Mouse (Mus musculus): ENCODE measurements at regions not wholly inside any gene's neighbourhood (a gene's known extent, or its start where the extent isn't known, plus 50 kb on each side); places are given as distances from the start of the nearest gene placed in this dataset.

DNA sequence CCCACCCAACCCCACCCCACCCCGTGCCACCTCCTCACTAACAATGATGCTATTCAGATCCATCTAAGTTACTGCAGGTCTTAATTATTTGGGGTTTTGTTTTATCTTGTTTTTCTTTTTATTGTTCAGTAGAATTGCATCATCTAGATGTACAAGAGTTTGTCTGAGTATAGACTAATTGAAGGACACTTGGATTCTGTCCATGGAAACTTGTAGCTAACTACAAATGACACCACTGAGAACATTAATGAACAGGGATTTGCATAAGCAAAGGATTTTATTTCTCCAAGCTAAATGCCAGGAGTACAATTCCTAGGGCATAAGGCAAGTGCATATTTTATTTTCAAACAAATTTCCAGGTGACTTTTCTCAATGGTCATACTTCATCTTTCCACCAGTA, 318.4 kb upstream of the Slc7a11 start:
- DNase-seq (ENCODE audit: low read depth, low spot score) = no peak

DNA sequence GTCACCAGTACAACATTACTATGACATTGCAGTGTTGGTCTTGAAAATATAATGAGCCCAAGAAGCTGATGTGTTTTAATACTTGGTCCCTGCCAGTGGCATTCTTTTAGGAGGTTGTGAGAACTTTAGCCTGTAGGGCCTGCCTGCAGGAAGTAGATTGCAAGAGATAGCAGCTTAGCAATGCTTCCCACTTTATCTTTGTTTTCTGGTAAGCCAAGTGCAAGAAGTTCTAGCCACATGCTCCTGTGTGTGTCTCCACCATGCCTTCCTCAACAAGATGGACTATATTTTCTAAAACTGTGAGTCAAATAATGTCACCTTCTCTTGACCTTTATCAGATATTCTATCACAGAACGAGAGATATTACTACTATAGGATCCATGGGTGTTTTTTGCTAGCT, 314.7 kb upstream of the Slc7a11 start:
- no peak for DNase-seq (ENCODE audit: low read depth, low spot score)

DNA sequence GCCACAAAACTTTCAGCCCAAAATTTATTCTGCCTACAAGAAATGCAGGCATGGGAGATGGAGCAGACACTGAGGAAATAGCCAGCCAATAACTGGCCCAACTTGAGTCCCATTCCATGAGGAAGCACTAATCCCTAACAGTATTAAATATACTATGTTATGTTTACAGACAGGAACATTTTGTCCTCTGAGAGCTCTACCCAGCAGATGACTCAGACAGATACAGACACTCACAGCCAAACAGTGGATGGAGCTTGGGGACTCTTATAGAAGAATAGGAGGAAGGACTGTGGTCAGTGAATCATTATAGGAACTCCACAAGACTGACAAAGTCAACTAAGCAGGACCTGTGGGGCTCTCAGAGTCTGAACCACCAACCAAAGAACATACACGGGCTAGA, 293.8 kb upstream of the Slc7a11 start:
- no peak for DNase-seq (ENCODE audit: low read depth, low spot score)

DNA sequence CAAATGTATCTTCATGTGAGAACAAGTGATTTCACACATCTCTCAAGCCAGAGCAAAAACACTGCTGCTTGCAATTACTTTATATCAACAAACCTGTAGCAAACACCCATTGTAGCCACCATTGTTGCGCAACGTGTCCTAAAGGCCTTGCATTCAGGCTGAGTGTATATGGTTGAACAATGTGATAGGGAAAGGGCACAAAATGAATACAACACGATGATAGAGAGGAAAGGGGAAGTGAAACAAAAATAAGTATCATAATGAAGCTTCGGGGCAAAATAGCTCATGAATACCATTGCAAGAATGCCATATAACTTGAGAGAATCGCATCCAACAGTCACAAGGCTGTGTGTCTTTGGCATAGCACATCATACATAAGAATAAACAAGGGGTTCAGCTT, 275.6 kb upstream of the Slc7a11 start:
- peak; percentile 23 for DNase-seq (ENCODE audit: low read depth, low spot score)

DNA sequence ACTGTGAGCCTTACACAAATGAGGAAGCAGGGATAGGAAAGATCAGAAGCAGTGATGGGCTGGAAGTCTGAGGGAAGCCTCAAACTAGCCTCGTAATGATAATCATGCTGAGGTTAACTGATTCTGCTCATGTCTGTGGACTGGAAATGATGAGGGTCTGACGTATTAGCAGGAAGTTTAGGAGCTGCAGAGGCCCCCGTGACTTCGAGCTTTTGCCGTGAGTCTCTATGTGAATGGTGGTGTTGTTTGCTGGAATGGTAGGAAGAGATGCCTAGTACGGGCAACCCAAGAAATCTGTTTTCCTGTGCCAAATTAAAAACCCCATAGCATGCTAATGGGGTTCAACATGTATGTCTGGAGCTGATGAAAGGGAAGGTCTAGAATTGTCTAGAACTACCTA, 270.0 kb upstream of the Slc7a11 start:
- no peak for DNase-seq (ENCODE audit: low read depth, low spot score)

DNA sequence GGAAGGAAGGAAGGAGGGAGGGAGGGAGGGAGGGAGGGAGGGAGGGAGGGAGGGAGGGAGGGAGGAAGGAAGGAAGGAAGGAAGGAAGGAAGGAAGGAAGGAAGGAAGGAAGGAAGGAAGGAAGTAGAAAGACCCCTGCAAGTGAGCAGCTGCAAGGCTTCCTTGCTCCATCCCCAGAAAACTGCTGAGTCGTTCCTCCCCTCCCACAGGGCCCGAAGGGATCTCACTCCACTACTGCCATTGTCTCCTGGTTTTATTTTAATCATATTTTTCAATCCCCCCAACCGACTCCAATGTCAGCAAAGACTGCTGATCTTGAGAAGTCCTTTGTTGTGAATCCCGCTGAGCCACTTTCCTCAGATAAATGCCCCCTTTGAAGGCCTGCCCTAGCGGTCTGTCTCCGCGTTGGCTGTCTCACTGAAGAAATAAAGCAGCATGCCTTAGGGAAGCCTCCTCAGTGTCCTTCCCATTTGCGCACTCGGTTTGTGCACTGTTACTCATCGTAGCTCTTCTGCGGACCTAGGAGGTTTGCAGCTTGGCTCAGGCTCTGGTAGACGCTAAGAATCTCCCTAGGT, 266.1 kb upstream of the Slc7a11 start:
- DNase-seq (ENCODE audit: low read depth, low spot score) = no peak

DNA sequence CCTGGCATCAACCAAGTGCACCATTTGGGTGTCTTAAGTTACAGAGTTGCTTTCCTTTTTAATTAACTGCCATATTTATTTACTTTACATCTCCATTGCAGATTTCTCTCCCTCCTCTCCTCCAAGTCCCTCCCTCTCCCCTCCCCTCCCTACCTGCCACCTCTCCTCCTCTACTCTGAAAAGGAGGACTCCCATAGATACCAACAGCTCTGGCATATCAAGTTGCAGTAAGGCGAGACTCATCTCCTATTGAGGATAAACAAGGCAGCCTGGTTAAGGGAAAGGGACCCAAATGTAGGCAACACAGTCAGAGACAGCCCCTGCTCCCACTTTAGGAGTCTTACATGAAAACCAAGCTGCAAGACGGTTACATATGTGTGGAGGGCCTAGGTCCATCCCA, 263.3 kb upstream of the Slc7a11 start:
- no peak for DNase-seq (ENCODE audit: low read depth, low spot score)

DNA sequence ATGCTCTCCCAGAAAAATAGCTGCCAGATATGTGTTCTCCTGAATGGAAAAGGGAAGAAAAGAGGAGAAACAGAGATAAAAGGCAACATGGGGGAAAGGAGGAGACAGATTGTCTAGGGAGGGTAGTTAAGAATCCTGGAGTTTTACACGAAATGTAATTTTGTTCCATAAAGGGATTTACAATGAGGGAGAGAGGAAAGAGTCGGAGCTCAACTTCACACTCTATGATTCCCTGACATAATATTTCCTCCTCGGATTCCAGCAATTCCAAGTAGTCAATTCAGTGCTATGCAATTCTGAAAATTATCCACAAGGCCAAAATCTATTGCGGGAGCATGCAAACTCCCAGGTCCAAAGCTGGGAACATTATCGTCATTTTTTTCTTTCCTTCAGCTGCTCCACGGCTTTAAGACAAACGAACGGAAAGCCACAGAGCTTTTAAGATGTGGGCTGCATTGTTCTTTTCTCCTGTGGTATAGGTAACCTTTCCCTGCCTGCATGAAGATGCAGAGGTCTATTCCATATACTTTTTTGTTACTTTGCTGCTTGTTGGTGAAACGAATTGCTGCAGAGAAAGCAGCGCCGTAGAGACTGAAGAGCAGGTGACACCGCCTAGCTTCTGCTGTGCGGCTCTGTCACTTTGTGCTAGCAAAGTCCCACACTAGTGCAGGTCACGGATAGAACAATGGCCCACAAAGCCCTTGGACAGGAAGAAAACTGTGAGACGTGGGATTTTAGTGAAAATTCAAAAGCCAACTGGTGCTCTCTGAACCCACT, 251.7 kb upstream of the Slc7a11 start:
- DNase-seq (ENCODE audit: low read depth, low spot score) = no peak

DNA sequence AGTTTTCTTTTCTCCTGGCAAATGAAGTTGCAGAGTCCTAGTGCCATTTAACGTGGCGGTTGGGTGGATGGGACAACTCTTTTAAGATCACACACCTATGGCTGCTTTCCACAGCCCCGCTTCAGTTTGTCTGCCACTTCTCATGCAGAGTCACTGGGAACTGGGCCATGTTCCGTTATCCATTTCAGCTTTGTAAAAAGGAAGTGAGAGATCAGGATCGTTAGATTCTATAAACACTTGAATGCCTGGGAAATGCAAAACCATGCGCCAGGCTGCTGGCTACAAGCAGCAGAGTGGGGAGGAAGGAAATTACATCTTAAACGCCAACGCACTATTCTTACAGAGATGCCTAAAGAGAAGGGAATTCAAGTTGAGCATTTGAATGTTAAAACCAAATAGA, 251.1 kb upstream of the Slc7a11 start:
- DNase-seq (ENCODE audit: low read depth, low spot score) = no peak

DNA sequence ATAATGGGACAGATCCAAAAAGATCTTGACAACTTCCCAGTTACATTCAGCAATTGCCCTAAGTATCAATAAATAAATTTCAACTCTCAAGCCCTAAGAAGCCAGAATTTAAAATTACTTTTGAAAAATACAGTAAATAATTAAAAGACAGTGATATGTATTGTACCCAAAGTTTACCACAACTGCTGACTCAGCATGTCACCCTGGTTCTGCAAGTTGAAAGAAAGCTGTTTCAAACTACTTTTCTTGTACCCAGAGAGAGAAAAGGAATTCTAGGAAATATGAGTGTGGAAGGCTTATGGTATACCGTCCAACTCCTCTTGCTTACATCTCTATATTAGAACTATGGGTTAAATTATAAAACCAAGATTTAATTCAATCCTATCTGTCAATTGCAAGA, 248.9 kb upstream of the Slc7a11 start:
- no peak for DNase-seq (ENCODE audit: low read depth, low spot score)

DNA sequence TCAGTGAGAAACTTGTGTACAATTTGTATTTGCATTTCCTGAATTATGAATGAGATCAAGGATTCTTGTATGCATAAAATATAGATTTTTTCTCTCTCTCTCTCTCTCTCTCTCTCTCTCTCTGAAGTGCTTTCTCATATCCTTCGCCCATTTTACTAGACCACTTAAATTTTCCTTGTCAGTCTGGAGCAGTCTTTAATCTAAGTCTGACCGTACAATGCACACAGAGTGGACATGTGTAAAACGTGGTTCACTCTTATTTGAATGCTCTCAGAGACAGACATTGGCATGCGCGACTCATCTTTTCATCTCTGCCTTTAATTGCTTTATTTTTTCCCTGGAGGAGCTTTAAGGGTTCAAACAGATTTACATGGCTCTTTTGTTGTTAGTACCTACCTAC, 247.3 kb upstream of the Slc7a11 start:
- DNase-seq (ENCODE audit: low read depth, low spot score) = no peak

DNA sequence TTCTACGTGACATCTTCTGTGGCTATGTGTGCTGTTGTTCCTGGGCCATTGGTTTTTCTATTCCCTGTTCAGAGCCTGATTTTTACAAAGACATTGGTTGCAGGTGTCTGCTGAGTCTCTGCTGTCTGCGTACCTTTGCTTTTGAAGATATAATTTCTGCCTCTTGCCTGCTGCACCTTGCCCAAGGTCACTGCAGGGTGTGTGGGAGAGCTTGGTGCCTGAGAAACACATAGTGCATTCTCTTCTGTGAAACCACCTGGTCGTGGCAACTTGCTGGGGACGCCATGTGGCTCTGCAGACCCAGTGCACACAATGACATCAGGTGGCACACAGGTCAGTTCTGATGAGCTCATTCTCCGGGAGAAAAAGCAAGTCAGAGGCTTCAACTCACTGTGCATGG, 246.0 kb upstream of the Slc7a11 start:
- no peak for DNase-seq (ENCODE audit: low read depth, low spot score)

DNA sequence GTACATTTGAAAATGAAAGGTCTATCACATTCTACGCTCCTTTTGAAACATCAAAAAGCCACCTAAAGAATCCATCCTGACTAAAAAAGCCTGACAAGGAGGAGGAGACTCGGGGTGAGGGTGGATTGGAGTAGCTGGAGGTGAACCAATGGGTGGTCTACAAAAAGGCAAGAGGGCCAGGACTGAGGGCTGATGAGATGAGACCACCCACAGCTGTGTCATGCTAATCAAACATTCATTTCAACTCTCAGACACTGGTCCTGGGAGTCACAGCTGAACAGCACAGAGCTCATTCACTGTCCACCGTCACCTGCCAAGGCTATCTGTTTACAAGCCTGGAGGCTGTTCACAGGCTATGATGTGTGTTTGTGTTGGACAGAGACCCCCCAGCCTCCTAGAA, 244.3 kb upstream of the Slc7a11 start:
- DNase-seq (ENCODE audit: low read depth, low spot score) = no peak

DNA sequence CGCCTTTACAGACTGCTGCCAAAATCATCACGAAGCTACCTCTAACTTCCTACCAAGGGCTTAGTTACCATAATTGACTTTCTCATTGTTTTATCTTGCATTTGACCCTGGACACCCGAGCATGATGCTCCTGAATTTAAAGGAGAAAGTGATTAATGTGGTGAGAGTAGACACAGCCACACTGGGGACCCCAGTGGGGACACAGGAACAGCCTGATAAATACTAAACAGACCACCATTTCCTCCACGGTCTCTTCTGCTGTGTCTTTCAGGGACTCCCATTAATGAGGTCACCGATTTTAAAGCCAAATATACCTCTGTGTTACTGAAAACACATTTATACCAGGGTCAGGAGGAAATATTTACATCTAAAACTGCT, 235.2 kb upstream of the Slc7a11 start:
- DNase-seq (ENCODE audit: low read depth, low spot score) = no peak

DNA sequence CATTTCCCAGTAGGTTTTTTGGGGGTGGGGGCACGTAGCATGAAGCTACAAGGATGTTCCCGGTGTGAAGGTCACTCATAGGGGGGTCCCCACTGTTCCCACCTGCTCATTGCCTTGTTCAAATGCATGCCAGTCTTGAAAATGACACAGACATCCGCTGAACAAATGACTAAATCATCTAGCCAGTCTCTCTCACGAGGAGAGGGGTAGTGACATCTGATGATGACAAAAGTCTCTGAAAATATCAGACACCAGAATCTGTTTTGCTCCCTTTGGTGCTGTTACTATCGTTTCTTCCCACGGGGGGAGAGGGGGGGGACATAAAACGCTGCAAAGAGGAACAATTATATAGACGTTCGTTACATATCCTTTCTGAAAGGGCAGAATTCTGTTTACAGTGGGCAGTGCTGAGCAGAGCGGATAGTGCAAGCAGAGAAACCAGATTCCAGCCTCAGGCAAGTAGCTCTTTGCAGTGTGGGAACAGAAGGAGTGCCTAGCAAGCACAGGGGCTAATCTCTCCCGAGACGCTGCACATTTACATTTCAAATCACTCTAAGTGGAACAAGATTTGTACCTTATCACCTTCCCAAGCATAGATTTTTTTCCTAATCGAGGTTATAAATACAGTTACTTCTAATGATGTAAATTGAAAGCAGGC, 234.7 kb upstream of the Slc7a11 start:
- no peak for DNase-seq (ENCODE audit: low read depth, low spot score)

DNA sequence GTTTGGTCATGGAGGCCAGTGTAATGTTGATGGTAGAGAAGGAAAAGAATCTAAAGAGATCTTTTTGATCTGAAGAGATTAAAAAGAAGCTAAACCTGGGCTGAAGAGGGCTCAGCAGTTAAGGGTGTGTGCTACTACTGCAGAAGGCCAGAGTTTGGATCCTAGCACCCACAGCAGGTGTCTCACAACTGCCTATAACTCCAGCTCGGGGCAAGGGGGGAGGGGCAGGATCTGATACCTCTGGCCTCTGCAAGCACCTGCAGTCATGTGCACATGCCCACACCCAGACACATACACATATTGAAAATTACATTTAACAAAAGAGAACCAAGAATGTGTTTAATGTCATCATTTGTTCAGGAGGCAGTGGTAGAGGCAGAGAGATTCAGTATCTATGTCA, 232.4 kb upstream of the Slc7a11 start:
- DNase-seq (ENCODE audit: low read depth, low spot score) = no peak

DNA sequence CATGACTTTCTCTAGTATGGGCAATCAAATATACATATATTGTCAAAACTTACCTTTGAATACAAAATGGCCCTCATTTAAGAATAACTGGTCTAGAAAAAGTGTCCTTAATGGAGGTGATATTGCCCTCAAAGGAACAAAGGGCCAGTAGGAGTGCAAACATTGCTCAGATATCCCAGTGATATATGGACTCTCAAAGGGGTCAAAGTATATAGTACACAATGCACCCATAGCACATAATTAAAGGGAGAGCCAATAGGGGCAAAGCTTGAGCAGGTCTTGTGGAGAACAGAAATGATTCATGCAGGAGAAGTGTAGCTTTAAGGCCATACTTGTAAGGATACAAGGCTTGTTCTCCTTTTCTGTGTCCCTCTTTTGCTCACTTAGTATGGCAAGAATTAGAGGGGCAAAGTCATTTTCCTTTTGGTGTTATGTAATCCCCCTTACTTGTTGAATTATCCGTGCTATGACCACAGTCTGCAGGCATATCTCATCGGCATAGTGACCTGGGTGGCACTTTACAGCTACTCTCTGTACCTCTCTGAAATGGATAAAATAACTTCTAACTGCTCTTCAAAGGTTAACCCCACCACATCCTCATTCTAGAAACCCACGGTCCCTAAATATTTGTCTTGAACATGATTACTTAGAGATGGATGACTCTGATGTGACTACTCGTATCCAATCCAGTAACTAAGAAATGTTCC, 231.6 kb upstream of the Slc7a11 start:
- no peak for DNase-seq (ENCODE audit: low read depth, low spot score)

DNA sequence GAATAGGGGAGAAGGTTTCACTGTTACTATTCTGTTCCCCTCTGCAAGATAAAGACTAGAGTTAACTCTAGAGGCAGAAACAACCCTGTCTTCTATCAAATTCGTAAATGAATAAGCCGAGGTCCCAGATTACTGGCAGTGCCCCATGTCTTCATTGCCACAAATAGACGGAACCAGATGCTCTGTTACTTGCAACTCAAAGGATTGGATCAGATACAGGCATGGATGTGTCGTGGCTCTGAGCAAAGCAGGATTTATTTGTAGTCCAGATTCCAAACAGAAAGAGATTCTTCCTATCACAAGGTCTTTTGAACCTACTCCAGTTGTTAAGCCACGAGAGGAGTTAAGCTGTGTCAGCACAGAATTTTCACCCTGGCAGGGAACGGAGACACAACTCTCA, 221.9 kb upstream of the Slc7a11 start:
- no peak for DNase-seq (ENCODE audit: low read depth, low spot score)

DNA sequence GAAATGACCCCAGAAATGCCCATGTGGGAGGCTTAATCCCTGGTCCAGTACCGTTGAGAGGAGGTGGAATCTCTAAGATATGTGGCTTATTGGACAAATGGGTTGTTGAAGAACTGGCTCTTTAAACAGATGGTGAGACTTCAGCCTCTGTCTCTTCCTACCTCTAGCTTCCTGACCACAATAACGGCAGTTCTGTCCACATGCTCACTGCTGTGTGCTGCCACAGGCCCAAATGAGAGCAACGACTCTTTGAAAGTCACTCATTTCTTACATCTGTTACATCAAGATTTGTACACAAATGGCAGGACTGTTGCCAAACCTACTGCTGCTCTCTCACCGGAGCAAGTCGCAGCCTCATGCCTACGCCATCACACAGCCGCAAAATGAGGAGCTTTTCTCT, 217.6 kb upstream of the Slc7a11 start:
- DNase-seq (ENCODE audit: low read depth, low spot score) = no peak

DNA sequence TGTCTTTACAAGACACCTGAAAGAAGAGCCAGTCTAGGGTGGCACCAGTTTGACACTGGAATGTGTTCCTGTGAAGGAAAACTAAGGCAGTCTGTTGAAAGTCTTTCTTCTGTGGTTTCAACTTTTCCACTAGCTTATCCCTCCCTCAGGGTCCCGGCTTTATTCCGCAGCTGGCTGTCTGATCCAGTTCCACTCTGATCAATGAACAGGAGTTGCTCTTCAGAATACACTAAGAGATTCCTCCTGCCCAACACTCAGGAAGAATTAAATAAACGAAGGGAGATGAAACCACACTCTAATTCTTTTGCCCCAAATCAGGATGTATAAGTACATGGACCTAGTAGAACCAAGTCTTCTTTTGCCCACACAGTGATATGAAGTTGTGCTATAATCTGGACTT, 217.2 kb upstream of the Slc7a11 start:
- DNase-seq (ENCODE audit: low read depth, low spot score) = no peak

DNA sequence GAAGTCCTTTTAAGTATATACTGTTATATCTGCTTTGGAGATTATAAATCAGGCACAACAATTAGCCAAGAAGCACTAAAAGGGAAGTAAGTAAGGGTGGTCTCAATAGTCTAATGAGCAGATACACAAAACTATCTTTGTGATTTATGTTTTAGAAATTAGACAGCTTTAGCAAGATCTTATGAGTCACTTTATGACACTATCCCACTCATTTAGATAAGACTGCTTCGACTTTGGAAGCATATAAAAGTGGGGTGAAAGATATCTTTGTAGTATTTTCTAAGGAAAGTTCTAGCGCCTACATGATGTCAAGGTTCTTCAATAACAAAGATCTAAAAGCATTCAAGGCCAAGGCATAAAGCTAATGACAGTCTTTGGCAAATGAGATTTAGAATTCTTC, 214.5 kb upstream of the Slc7a11 start:
- no peak for DNase-seq (ENCODE audit: low read depth, low spot score)

DNA sequence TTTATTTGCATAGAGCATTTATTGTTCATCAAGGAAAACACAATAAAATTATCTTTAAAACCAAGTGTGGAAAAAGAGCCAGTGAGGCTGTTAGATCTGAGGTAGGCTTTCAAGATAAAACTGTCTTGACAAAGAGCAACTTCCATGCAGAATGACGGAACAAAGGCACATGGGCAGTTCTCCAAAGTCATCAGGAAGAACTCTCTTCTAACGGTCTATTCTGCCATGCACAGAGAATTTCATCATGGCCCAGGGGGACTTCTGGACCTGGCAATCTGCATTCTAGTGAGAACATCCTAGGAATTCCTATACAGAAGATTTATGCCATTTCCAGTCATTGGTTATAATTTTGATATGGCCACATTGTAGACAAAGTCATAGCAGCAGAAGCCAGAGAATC, 211.0 kb upstream of the Slc7a11 start:
- no peak for DNase-seq (ENCODE audit: low read depth, low spot score)

DNA sequence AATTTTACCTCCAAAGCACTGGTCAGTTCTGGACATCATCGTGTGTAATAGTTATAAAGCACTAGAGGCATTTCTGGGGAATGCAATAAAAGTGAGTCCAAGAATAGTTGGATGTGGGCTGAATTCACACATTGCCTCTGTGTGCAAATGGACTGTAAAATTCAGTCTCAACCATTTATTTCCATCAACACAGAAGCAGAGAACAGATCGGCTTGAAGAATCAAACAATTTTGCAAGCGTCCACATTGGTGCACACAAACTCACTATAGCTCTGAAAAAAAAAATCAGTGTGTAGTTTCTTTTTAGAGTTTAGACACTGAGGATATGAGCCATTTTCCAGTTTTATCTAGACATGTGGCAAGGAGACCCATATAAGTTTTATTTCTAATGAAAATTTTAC, 208.9 kb upstream of the Slc7a11 start:
- no peak for DNase-seq (ENCODE audit: low read depth, low spot score)
